Mouse (Mus musculus) frontal cortex, adult (tissue): Measurements from ENCODE around the gene Rrh.
A peak's percentile ranks its signal among the peaks of the same experiment; 100 is the strongest.

ENCODE experiments used
- ATAC-seq: cut with Nextera tagmentation; 2 replicates; pipeline ENCODE4 v1.9.2; 2017; ENCODE audit warnings: mild to moderate bottlenecking, moderate library complexity, mixed read lengths; ENCODE audit not compliant: low TSS enrichment

Rrh gene

DNA sequence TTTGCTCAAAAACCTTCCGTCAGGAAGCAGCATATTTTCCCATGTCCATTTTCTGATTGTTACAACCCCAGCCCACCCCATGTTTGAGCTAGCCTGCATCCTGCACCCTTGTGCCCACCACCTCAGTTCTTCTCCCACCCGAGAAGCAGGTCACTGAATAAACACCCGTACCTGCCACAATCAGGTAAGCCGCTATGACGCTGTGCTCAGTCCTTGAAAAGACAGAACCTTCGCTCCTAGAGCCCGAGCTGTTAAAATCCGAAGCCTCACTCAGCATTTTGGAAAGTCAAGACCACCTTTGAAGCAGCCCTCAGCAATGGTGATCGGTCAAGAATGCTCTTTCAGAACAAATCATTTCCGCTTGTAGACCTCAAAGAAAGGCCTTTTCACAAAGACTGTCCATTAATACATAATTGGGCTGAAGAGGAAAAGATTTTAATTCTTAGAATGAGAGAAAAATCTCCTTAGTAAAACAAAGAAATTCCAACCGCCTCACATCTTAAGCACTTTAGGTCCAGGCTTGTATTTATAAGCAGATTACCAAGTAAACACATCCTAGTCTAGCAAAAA lies at the start of gene Rrh:
Rrh (minus strand) TSS at position 382 of the 570 bp plus-strand sequence.
- ATAC-seq, result no peak

DNA sequence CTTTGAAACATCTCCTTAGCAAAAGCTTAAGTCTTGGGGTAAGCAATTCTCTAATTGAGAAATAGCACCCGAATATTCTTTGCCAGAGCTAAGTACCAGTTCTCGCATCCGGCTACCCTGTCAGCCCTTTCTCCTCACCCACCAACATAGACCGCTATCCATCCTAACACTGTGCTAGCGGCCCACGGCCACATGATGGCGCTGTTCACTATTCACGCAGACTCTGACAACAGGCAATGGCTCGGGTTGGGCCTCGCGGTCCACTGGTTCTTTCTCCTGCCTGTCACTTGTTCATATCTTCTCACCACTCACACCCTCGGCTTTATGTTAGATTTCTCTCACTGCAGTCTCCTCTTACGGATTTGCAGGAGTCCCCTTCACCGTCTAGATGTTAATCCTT lies 41.3 kb upstream of the Rrh start:
- ATAC-seq, result peak; percentile 55; the same call in 1 of the 2 replicates

- no peak for ATAC-seq
Observed at GRCm38 (mm10) chr3:129862592-129862991, 40.2 kb upstream of the Rrh start.

GRCm38 (mm10) chr3:129846846-129847245 lies 24.5 kb upstream of the Rrh start:
- ATAC-seq, result no peak

DNA sequence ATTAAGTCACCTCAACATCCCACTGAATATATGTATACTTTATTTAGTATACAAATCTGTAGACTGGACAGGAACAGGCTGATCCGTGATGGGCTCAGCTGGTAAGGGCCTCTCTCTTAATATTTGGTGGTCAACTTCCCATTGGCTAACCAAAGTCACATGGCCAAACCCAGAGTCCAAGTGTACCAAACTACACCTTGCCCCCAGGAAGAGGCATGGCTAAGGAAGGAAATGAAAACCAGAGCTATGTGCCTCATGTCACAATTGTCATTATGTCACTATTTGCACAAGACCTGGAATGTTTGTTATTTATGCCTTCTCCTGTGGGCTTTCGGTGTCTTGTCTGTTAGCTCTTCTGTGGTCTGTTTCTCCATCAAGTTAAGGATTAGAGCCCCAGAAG lies 23.5 kb upstream of the Rrh start:
- ATAC-seq, result no peak

DNA sequence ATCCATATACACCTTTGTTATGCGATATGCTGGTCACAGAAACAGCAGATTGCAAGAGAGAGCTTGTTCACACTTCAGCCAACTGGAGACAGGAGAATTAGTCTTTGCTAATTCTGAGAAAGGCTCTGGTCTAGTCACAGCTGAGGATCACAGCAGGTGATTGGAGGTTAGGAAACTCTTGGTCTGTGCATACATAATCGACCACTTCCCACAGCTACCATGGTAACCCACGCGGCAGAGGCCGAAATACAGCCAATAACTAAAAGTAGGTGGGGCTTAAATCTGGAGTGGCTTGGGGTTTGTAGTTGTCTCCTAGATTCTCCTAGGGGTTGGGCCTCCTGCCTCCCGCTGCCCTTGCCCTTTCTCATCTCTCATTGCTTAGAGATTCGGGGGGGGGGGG lies 15.6 kb upstream of the Rrh start:
- no peak for ATAC-seq

GRCm38 (mm10) chr3:129836965-129837364 lies 14.6 kb upstream of the Rrh start:
- ATAC-seq, result no peak

- ATAC-seq, result no peak
Observed at GRCm38 (mm10) chr3:129836051-129836697, 13.8 kb upstream of the Rrh start.

- no peak for ATAC-seq
Observed at GRCm38 (mm10) chr3:129835388-129835934, 13.1 kb upstream of the Rrh start, which contains the start of gene Cfi. Gene Cfi (plus strand): TSS chr3:129835884.

DNA sequence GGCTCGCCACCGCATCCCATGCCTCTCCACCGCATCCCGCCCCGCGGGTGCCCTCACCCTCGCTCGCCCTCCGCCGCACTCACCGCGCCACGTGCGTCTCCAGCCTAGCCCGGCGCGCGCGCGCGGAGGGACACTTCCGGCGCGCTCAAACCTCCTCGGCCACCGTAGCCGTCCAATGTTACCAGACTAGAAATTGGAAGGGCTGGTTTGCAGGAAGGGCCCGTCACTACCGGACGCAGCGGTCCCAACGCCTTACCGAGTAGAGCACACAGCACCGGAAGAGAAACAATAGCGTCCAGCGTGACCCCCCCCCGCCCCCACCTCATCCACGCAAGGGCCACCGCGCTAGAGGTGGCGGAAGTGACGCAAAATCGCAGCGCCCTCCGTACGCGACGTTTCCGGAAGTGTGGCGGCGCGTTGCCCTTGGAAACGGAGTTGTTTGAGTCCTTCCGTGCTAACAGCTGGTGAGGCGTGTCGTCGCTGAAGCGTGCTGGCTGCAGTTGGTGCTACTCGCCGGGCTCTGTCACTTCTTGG lies 8.7 kb upstream of the Rrh start, which contains the start of gene Gar1:
Gar1 (minus strand) TSS at position 362 of the 534 bp plus-strand sequence.
- peak; percentile 96 for ATAC-seq

DNA sequence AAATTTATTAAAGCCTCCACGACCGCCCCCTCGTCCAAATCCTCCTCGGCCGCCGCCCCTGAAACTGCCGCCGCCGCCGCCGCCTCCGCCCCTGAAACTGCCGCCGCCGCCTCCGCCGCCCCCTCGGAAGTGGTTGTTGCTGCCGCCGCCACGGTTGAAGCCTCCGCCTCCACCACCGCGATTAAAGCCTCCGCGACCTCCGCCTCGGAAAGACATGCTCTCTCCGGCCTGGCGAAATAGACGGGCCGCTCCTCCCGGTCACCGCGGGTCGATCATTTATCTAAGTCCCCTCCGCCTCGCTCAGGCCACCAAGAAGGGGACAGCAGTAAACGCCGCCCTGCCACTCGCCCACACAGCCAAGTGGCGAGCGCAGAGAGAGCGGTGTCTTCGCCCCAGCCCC lies 8.2 kb upstream of the Rrh start:
- no peak for ATAC-seq

- no peak for ATAC-seq
Observed at GRCm38 (mm10) chr3:129827691-129828090, 5.3 kb upstream of the Rrh start.

DNA sequence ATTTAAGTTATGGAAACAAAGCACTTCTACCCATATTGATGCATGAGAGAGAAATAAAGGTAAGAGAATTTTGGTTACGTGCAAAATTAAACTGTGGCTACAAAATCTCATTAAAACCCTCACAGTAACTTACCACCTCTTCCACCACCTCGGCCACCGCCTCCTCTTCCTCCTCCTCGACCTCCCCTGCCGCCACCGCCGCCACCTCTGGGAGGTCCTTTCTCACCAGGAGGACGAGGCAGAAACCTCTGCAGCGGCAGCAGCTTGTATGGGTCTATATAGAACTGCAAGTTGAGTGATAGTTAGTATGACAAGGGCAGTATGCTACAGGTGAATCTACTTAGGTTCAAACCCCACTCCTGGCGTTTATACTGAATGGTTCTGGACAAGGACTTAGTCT lies 4.3 kb upstream of the Rrh start:
- no peak for ATAC-seq

GRCm38 (mm10) chr3:129824891-129825290 lies 2.5 kb upstream of the Rrh start:
- ATAC-seq, result no peak

DNA sequence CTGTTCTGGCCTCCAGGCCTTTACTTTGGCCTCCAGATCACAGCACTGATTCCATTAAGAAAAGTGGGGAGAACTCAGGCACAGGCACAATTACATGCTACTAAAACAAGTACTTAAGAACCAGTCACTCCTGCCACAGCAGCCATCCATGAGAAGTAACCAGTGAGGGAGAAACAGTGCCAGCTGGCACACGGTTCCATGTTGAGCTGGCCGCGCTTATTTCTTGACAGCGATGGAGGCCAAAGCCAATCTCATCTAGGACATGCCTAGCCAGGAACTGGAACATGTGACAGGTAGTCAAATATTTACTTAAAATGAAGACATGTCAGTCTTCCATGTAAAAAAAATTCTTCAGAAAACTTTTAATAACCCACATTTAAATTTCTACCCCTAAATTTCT lies 1.8 kb upstream of the Rrh start:
- no peak for ATAC-seq

GRCm38 (mm10) chr3:129823293-129823692 lies 906 bp upstream of the Rrh start:
- peak; percentile 88 for ATAC-seq

GRCm38 (mm10) chr3:129821736-129822135 lies 651 bp downstream of the Rrh start:
- ATAC-seq, result no peak

DNA sequence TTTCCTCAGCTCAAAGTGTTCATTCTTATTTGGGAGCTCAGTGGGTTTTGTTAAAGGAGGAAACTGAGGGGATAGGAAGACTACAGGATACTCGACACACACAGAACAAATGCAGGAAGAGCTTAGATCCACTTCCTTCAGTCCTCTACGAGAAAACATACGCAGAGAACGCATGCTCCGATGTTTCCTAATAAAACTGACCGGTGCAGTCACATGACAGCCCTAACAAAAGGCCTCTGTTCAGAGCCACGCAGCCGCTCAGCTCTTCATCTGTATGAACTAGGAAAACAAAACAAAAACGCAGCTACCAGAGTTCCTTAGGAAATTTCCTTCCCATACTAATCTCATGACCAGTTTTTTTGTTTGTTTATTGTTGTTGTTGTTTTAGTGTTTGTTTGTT lies 1.5 kb downstream of the Rrh start:
- ATAC-seq, result peak; percentile 53; the same call in 1 of the 2 replicates

DNA sequence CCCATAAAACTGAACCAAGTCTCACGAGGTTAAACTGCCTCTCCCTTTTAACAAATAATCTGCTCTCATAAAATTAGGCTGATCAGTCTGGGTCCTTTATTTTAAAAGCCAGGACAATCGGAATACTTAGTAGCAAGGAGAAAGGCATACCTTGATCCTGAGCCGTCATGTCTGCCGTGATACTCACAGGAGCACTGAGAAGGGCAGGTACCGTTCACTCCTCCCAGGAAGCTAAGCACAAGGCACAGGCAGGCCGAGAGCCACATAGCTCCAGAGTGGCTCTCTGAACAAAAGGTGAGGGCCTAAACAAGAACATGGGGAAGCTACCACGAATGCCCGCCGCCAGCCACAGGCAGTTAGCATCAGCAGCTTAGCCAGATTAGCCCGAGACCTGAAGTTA lies 18.6 kb downstream of the Rrh start, which contains the start of gene Lrit3:
Lrit3 (minus strand) TSS at position 266 of the 400 bp plus-strand sequence.
- ATAC-seq, result no peak

DNA sequence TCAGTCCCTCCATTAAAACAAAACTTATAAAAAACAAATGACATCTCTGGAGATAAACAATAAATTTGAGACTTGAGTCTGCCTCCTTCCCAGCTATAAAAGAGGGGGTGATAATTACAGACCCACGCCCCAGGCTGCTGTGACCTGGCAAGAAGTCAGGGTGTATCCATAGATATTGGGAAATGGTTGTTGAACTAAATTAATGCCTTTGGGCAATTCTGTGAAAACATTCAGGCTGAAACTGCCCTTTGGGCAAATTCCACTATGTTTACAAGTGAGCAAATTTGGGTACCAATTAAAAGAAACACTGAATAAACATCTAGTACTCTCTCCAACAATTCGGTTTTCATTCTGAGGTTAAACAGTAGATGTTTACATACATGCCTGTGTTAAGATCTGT lies 23.4 kb downstream of the Rrh start:
- no peak for ATAC-seq

- no peak for ATAC-seq
Observed at GRCm38 (mm10) chr3:129798551-129798950, 23.8 kb downstream of the Rrh start.

GRCm38 (mm10) chr3:129797341-129797740 lies 25.0 kb downstream of the Rrh start:
- ATAC-seq, result no peak

GRCm38 (mm10) chr3:129793801-129794200 lies 28.6 kb downstream of the Rrh start:
- ATAC-seq, result no peak
